Mouse (Mus musculus) liver, embryonic 11.5 days (tissue): Measurements from ENCODE around the gene Lpp. TPM values are rescaled to one million over a fixed set of nuclear protein-coding genes. Genes with fewer than 3 reads are reported as not detected.

Experiments
- ATAC-seq: fragments of 200-750 bp; cut with Nextera tagmentation; replicated peaks from 2 replicates; pipeline ENCODE4 v1.8.0; 2017; ENCODE audit warnings: moderate number of reproducible peaks, mild to moderate bottlenecking, moderate TSS enrichment, moderate library complexity; ENCODE audit not compliant: low FRiP score
- DNase-seq: peaks from one replicate; pipeline ENCODE4 v3.0.0-alpha.2; 2017; ENCODE audit warnings: low spot score
- H3K27ac ChIP-seq: fragments of 300-500 bp; sonication (generic); 2 replicates; pipeline ENCODE4 v1.5.1; 2014; ENCODE audit warnings: mild to moderate bottlenecking, low read depth, low read length, control low read depth
- H3K27me3 ChIP-seq: fragments of 300-500 bp; sonication (generic); replicated peaks from 2 replicates; pipeline ENCODE4 v1.6.1; 2014; ENCODE audit warnings: low read length, mixed read lengths; ENCODE audit not compliant: control insufficient read depth, insufficient read depth
- H3K36me3 ChIP-seq: fragments of 300-500 bp; sonication (generic); 2 replicates; pipeline ENCODE4 v1.6.1; 2014; ENCODE audit warnings: mild to moderate bottlenecking, low read length, moderate library complexity, mixed read lengths; ENCODE audit not compliant: control insufficient read depth, insufficient read depth
- H3K4me1 ChIP-seq: fragments of 300-500 bp; sonication (generic); replicated peaks from 2 replicates; pipeline ENCODE4 v1.6.1; 2014; ENCODE audit warnings: low read length, mixed read lengths; ENCODE audit not compliant: control insufficient read depth, insufficient read depth
- H3K4me2 ChIP-seq: fragments of 300-500 bp; sonication (generic); 2 replicates; pipeline ENCODE4 v1.6.1; 2014; ENCODE audit warnings: mild to moderate bottlenecking, control low read depth, moderate library complexity
- H3K4me3 ChIP-seq: fragments of 300-500 bp; sonication (generic); 2 replicates; pipeline ENCODE4 v1.5.1; 2014; ENCODE audit warnings: low read depth, low read length, control low read depth
- H3K9ac ChIP-seq: fragments of 300-500 bp; sonication (generic); 2 replicates; pipeline ENCODE4 v1.6.1; 2014; ENCODE audit warnings: low read depth, low read length, control low read depth
- H3K9me3 ChIP-seq: fragments of 300-500 bp; sonication (generic); 2 replicates; pipeline ENCODE4 v1.6.1; 2016; ENCODE audit warnings: low read length, inconsistent platforms, mixed read lengths; ENCODE audit not compliant: control insufficient read depth
- WGBS: fragments of 180-500 bp; shearing (Covaris S2); extraction: QIAGEN DNeasy Blood & Tissue Kit; methylation state at CpG from one replicate; pipeline ENCODE4 v1.1.7; 2014; 5-methylcytosine and 5-hydroxymethylcytosine counted together
- polyA plus RNA-seq: library from polyadenylated mRNA; unstranded; fragments of >200 nt; fragmentation: Nextera tagmentation; extraction: Ambion mirVana; gene quantifications from 2 replicates; pipeline ENCODE4 v1.2.1, GENCODE M21; 2014

Gene Lpp
- polyA plus RNA-seq, 1 experiment from 2014 or later, result 21.2 TPM

DNA sequence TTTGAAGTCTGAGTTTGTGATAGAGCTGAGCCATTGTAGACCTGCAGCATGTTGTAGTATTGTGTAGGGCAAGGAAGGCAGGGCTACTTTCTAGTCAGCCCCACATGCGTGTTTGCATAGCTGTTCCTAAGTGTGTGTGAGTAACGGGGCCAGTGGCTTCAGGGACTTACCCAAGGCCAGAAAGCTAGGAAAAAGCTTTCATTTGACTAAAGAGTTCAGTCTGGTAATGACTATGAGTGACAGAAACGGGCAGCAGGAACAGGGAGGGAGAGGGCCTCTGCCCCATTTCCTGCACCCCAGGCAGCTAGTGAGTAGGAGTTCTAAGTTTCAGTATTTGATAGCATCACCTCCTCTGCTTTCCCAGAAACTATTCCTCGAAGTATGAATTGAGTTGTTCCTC is 113.4 kb downstream of the Lpp start:
- Histone ChIP-seq H3K27me3 (no peaks in the 10 kb centered on the region), H3K4me3 (no peak overlapping the region), H3K9me3 (no peaks in the 10 kb centered on the region), H3K27ac (no peak overlapping the region), H3K4me2 (no peak overlapping the region), H3K36me3 (no peaks in the 10 kb centered on the region), H3K9ac (no peak overlapping the region), H3K4me1 (no peaks in the 10 kb centered on the region)
- ATAC-seq, result no peak
- no peak for DNase-seq
- 53% methylated on average over 4 of the region's 4 CpGs for WGBS

DNA sequence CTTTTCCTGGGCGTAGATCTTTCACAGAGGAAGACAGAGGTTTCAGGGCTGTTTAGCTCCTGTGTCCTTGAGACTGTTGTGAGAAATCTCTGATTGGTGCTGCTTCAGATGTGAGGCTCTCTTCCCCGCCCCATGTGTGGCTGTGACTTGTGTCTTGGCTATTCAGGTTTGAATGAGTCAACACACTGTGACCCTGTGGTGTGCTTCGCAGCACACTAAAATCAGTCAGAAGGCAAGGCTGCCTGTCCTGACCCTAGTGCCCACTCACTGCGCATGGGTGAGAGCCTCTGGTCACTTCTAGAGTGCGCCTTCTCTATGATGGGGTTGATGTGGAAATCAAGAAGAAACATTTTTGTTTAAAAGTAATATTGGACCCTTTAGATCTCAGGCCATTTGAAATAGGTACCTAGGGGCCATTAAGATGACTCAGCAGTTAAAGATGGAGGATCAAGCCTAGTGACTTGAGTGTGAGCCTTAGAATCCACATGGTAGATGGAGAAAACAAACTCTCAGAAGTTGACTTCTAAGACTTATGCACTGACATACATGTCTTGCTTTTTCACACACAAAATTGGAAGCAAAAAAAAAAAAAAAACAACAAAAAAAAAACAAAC is 114.7 kb downstream of the Lpp start:
- H3K27me3 ChIP-seq, result no peaks in the 10 kb centered on the region
- H3K9me3 ChIP-seq, result no peaks in the 10 kb centered on the region
- no peak overlapping the region for H3K4me2 ChIP-seq
- ATAC-seq, result no peak
- no peaks in the 10 kb centered on the region for H3K36me3 ChIP-seq
- no peak overlapping the region for H3K27ac ChIP-seq
- DNase-seq, result no peak
- H3K4me1 ChIP-seq, result no peaks in the 10 kb centered on the region
- no peak overlapping the region for H3K9ac ChIP-seq
- no peak overlapping the region for H3K4me3 ChIP-seq
- 88% methylated on average over 5 of the region's 5 CpGs for WGBS

DNA sequence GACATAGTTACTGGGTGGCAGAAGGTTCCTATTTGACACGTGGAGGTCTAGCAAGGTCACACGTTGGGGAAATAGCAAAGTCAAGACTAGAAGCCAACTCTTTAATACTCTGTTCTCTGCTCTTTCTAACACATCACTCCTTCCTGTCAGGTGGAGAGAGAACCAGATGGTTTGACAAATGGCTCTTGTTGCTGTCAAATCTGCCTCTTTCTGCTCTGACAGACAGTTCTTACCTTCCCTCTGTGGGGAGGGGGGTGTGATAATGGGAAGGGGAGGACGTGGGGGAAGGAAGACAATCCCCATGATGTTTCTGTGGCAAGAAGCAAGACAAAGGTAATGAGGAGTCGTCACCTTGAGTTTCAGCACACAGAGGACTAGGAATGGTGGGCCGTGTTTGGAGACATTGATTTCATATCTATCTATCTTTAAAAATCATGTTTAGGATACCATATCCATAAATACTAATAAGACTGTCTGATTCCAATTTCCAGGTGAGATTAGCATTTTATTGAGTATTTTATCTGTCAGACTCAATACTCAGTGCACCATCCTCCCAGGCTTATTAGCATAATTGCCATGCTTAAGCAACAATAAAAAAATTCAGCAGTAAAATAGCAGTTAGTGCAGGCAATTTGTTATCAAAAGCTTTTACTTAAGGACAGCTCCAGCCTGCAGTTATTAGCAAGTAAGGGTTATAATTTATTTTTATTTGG is 115.9 kb downstream of the Lpp start:
- no peaks in the 10 kb centered on the region for H3K36me3 ChIP-seq
- H3K27me3 ChIP-seq, result no peaks in the 10 kb centered on the region
- H3K27ac ChIP-seq, result no peak overlapping the region
- no peaks in the 10 kb centered on the region for H3K4me1 ChIP-seq
- no peak overlapping the region for H3K9ac ChIP-seq
- WGBS, result 64% methylated on average over 5 of the region's 5 CpGs
- ATAC-seq, result no peak
- DNase-seq, result no peak
- no peak overlapping the region for H3K4me2 ChIP-seq
- H3K9me3 ChIP-seq, result no peaks in the 10 kb centered on the region
- H3K4me3 ChIP-seq, result no peak overlapping the region

DNA sequence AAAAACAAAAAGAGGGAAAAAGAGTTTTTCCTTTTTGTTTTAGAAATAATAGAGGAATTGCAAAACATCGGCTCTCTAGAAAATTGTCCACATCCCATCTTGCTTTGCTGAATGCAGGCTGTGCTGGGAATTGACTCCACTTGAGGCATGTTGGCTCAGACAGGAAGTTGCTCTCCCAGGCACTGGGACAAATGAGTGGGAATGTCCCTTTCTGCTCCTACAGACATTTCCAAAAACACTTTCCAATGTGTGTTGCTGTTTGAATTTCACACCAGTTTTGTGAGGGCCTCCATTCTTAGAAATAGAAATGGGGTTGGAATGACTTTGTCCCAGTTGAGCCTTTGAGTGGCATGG is 116.5 kb downstream of the Lpp start:
- Histone ChIP-seq H3K9me3 (no peaks in the 10 kb centered on the region), H3K27me3 (no peaks in the 10 kb centered on the region), H3K4me3 (no peak overlapping the region), H3K36me3 (no peaks in the 10 kb centered on the region), H3K9ac (no peak overlapping the region), H3K27ac (no peak overlapping the region), H3K4me1 (no peaks in the 10 kb centered on the region), H3K4me2 (no peak overlapping the region)
- 84% methylated on average over 1 of the region's 1 CpGs for WGBS
- ATAC-seq (no peak), DNase-seq (no peak)

DNA sequence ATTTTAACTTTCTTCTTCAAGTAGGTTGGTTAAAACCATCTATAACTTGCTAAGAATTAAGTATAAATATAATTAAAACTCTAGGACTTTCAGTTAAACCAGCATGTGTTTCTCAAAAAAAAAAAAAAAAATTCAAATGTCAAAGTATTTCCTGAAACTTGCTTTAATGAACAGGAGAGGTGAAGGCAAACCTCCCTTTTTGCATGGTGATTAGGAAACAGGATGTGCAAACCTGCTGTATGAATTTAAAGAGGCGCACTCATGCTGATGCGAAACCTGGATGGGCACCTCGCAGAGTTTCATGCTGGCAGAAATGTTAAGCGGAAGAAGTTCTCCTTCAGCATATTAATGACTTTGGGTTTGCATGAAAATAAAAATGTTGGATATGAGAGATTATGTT is 119.9 kb downstream of the Lpp start:
- no peak for DNase-seq
- Histone ChIP-seq H3K4me3 (no peak overlapping the region), H3K9ac (no peak overlapping the region), H3K4me2 (no peak overlapping the region), H3K27ac (no peak overlapping the region), H3K9me3 (no peaks in the 10 kb centered on the region), H3K4me1 (peaks cover 4% of the 10 kb centered on the region; the same call in 1 of the 2 replicates), H3K27me3 (no peaks in the 10 kb centered on the region), H3K36me3 (no peaks in the 10 kb centered on the region)
- WGBS, result 86% methylated on average over 4 of the region's 4 CpGs
- no peak for ATAC-seq

DNA sequence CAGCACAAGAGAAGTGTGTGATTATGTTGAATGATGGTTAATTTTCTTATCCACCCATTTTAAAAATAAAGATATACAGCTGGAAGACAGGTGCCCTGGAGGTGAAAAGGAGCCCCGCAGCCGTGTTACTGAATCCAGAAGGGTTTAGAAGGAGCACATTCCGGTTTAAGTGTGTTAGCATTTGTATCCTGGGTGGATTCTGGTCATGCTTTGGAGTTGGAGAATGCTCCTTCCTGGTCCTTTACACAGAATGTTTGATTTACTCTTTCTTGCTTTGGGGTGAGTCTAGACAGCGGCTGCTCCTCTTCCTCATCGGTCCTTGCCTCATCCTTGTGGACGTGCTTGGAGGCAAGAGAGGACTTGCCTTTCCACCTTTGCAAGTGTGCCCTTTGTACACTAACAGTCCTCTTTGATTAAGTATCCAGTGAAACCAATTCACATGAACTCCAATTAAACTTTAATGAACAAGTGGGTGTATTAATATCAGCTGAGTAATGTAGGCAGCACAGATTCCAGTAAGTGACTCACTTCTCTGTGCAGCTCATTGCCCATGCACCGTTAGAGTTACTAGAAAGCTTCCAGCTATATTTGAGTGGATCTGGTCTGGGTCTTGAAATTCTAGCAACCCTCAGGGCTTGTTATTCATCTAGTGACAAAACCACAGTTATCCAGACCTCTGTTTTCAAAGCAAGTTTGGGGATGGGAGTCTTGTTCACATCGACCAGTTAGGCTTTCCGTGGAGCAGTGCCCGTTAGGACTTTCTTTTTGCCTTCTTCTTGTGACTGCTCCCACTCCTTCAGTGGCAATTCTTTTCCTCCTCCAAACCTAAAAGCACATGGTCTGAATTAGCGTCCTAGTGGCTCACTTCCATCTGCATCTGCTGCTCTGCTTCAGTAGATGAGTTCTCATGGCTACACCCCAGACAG is 121.8 kb downstream of the Lpp start:
- H3K27me3 ChIP-seq, result no peaks in the 10 kb centered on the region
- no peaks in the 10 kb centered on the region for H3K9me3 ChIP-seq
- 86% methylated on average over 11 of the region's 11 CpGs for WGBS
- H3K27ac ChIP-seq, result no peak overlapping the region
- no peak overlapping the region for H3K4me3 ChIP-seq
- peaks cover 4% of the 10 kb centered on the region; the same call in 1 of the 2 replicates for H3K4me1 ChIP-seq
- no peak overlapping the region for H3K4me2 ChIP-seq
- no peak for ATAC-seq
- no peak overlapping the region for H3K9ac ChIP-seq
- no peak for DNase-seq
- H3K36me3 ChIP-seq, result no peaks in the 10 kb centered on the region

DNA sequence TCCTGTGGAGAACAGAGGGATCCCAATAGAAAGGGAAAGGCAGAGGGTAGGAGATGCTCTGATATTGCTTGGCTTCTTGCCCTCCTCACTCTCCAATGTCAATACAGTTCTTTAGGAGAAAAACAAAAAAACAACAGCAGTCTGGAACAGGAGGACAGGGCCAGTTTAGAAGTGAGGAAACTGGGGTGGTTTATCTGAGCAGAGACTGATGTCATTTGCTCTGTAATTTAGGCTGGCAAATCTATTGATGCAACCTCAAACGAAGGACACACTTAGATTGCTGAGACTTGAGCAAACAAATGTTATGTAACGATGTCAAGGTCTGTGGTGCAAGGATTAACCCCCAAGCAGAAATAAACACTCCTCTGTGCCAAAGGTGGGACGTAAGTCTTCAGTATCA is 123.7 kb downstream of the Lpp start:
- Histone ChIP-seq H3K9ac (no peak overlapping the region), H3K4me2 (no peak overlapping the region), H3K4me1 (peaks cover 4% of the 10 kb centered on the region; the same call in 1 of the 2 replicates), H3K9me3 (no peaks in the 10 kb centered on the region), H3K4me3 (no peak overlapping the region), H3K27me3 (no peaks in the 10 kb centered on the region), H3K27ac (no peak overlapping the region), H3K36me3 (no peaks in the 10 kb centered on the region)
- WGBS, result 61% methylated on average over 3 of the region's 3 CpGs
- DNase-seq, result no peak
- ATAC-seq, result no peak

DNA sequence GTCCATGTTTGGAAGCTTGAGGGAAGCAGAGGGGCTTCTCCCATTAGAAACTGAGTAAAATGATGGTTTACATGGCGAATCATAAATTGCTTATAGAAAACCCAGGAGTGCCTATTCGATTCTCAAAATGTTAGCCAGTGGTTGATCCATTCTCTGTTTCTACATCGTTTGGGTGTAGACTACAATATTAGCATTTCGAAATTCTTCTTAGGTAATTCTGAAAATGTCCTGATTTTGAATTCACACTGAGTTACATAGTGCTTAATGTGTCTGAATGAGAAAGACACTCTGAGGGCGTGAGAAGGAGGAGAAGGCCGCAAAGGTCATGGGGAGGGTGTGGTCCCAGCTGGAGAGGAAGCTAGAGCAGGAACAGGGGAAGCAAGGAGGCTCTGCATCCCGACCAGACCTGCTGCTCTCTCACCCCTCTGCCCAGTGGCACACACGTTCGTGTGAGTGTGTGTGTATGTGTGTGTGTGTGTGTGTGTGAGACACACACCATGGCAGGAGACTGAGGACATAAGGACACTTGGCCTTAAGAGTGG is 124.3 kb downstream of the Lpp start:
- Histone ChIP-seq H3K4me1 (peaks cover 4% of the 10 kb centered on the region; the same call in 1 of the 2 replicates), H3K9me3 (no peaks in the 10 kb centered on the region), H3K4me3 (no peak overlapping the region), H3K9ac (no peak overlapping the region), H3K36me3 (no peaks in the 10 kb centered on the region), H3K27me3 (no peaks in the 10 kb centered on the region), H3K27ac (no peak overlapping the region), H3K4me2 (no peak overlapping the region)
- DNase-seq, result no peak
- WGBS, result 60% methylated on average over 9 of the region's 9 CpGs
- ATAC-seq, result no peak
